Mouse (Mus musculus) erythroblast, adult 5-6 weeks (primary cell): ENCODE data around the gene Atg7. TPM values are rescaled to one million over a fixed set of nuclear protein-coding genes. Genes with fewer than 3 reads are reported as not detected.

Source experiments
- ATAC-seq: replicated peaks from 2 replicates; pipeline ENCODE4 v1.8.0; 2016; ENCODE audit warnings: moderate number of reproducible peaks, mild to moderate bottlenecking, moderate TSS enrichment, inconsistent platforms; ENCODE audit not compliant: poor library complexity, low FRiP score, severe bottlenecking
- total RNA-seq, 2 experiments: library from RNA; stranded (forward) in 1 of 2; stranded (reverse) in 1 of 2; fragments of 150-400 nt in 1 of 2; fragments of 200-764, 138-1000 nt in 1 of 2; gene quantifications; 2 replicates each; pipeline versions ENCODE4 v1.2.3 to v1.2.4; 2015 to 2017; ENCODE audit warnings: low replicate concordance in 2 of 2

The Atg7 gene
- total RNA-seq, 2 experiments from 2014 or later: 9.2 to 36.5 TPM

DNA sequence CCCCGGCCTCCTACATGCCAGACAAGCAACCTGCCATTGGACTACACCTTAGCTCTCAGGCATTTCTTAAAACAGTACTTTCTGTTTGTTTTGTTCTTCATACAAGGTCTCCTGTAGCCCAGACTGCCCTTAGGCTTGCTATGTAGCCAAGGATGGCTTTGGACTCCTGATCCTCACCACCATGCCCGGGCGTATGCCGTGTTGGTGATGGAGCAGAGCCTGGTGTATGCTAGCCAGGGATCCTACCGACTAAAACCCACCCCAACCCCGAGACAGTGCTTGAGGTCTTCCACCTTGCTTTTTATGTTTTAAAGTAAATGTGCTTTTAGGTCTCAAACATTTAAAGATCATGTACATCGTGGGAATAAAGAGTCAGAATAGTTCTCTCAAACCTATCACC is 81.5 kb downstream of the Atg7 start:
- ATAC-seq: no peak

DNA sequence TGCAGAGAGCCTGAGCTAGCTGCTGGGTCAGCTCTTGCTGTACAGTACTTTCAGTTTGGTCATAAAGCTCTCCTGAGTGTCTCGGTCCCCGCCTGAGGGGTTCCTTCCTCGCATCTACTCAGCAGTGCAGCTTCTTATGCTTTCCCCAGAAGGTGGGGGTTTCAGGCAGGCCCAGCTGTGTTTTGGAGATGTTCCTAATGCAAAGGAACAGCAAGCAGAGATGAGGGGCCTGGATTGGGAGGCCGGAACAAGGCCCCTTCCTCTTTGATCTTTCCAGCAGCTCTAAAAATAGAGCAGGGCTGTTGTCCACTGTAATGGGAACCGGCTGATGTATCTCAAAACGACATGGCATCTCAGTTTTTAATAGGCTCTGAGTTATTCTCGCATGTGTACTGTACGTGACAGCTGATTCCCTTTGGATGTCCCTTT is 82.3 kb downstream of the Atg7 start:
- no peak for ATAC-seq

DNA sequence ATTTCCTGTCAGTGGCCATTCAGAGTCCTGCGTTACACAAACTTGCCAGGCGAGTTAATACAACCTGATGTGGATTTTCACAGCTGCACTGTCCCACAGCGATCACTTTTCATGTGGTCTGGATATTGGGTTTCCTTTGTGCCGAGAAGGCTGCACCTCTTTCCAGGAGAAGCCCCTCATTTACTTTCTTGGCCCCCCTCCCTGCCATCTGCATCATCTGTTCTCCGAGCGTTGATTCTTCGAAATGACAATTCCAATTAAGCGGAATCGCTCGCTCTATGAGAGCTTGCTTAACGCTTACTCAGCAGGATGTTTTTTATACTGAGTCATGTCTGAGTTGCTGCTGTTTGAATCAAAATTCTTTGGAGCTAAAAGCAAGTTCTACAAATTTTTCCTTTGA is 83.8 kb downstream of the Atg7 start:
- no peak for ATAC-seq

DNA sequence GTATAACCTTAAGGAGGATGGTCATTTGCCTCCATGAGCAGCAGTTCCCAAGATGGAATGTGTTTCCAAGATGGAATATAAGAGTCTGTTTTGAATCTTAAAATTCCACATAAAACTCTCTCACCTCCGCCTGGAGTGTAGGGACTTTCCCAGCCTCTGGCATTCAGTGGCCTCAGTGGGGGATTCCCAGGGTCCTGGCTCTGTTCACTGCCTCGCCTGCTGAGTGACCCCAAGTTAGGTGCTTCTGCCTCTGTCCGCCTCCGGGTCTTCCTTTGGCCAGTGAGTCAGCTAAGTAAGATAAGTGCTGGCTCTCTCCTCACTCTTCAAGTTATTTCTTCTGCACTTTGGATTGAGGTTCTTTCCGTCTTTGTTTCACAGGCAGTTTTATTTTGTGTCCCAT is 90.3 kb downstream of the Atg7 start:
- no peak for ATAC-seq

DNA sequence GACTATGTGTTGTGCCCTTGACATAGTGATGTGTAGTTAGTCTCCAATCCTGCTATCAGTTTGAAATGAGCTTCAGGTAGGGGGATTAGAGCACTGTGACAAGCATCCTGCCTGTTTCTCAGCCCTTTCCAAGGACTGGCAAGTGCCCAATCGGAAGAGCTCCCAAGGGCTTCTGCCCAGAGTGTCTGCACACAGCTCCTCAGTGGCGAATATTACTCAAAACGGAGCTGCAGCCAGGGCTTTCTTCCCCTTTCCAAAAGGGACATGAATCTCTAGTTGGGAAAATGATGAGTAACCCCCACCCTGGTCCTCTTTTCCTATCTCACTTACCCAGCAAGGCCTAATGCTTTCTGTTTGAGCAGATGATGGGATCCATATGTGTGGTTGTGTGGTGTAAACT is 90.8 kb downstream of the Atg7 start:
- no peak for ATAC-seq

DNA sequence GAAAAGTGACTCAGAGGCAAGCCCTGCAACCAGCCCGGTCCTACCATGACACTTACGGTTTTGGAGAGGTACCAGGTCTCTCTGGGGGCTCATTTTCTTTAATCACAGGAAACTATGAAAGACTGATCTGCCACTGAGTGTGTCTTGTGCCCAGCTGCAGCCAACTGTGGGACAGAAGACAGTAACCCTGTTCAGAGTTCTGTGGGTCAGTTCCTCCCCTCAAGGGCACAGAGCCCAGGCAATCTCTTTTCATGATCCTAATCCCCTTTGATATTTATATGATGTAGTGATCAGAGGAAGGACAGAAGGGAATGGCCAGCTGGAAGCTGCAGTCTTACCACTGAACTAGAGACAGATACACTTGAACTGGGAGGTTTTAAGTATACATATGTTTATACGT is 92.2 kb downstream of the Atg7 start:
- no peak for ATAC-seq

DNA sequence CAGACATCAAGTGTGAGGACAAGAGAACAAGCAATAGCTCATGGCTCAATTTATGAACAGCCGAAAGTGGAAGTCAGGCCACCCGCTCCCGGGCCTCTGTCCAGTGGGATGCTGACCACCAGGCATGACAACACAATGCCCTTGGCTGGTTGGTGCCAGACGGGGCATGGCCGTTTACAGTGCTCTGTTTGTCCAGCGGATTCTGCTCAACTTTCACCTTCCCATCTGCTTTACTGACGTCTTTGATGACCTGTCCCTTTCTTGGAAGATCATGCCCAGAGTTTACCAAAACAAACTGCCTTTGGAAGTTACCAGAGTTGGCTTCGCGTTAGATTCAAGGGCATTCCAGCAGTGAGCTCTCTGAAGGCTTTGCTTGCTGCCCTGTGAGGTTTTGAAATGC is 93.5 kb downstream of the Atg7 start:
- ATAC-seq: no peak

DNA sequence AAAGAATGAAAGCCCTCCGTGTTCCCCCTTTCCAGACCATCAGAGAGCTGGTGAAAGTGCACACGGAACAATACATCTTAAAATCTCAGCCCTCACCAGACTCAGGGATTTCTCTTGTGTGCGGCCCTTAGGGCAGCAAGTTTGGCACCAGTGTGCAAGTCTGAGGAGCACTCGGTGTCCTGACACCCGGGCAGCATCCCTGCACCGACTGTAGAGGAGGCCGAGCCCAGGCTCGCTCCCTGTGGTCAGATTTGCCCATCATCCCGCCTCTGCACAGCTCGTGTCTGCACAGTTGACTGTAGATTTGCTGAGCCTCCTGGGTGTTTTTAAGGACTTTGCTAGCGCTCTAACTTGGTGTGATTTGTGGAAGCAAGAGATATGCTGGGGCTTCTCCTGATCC is 94.3 kb downstream of the Atg7 start:
- ATAC-seq: no peak

DNA sequence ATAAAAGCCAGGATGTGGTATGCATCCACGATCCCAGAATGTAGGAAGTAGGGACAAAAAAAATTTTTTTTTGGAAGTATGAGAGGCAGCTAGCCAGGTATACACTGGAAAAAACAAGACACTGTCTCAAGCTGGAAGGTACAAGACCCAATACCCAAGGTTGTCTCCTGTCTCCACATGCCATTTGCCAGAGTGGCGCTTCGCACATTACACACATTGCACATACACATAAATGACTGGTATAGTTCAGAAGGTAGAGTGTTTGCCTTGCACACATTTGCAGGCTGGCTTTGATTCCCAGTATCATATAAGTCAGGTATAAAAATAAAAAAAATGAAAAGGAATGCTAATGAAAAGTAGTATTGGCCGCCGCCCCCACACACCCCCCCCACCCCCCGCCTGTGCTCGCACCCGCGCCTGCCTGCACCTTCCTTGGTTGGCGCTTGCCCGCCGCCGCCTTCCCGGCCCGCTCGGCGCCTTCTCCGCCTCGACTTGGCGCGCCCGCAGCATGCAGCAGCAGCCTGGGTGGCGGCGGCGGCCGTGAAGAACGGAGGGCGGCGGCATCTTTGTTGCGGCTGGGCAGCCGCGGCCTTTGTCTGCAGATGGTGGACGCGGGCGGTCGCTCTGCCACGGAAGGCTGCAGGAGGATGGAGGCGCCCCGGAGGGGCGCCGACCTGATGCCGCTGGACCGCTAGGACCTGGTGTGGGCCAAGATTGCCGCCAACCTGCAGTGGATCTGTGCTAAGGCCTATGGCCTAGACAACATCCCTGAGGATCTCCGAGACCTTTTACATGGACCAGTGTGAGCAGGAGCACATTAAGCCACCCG is 95.2 kb downstream of the Atg7 start:
- no peak for ATAC-seq

DNA sequence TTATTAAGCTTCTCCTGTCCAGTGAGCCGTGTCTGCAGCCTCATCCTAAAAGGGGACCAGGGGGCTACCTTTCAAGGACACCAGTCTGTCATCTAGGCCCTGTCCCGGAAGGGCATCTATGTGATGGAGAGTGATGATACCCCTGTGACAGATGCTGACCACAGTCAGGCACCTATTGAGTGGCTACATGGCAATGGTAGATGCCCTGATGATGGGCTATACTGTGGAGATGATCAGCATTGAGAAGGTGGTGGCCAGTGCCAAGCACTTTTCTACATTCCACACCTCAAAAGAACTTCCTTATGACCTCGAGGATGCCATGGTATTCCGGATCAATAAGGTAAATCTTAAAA is 95.8 kb downstream of the Atg7 start:
- ATAC-seq: no peak

DNA sequence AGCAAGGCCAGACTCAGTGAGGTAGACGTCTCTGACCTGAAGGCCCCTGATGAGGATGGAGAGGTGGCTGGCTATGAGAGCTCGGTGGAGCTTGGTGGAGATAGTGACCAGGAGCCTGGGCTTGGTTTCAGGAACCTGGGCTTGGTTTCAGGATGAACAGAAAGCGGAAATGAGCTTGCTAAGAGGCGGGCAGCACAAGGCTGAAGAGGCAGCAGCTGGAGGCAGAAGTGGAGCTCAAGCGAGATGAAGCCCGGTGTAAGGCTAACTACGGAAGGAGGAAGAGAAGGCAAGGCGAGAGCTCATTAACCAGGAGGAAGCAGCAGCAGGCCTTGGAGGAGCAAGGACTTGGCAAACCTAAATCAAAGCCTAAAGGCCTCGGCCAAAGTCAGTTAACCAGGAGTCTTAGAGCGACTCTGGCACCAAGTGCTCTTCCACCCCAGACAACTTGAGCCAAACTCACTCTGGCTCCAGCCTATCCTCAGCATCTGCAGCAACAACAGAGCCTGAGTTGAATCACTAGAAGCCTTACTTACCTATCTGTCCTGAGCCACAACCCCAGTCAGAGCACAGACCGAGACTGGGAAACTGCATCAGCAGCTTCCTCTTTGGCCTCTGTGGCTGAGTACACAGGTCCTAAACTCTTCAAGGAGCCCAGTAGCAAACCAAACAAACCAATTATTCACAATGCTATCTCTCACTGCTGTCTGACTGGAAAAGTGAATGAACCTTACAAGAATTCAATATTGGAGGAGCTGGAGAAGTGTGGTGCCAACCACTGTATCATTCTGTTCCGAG is 99.5 kb downstream of the Atg7 start:
- ATAC-seq: no peak

DNA sequence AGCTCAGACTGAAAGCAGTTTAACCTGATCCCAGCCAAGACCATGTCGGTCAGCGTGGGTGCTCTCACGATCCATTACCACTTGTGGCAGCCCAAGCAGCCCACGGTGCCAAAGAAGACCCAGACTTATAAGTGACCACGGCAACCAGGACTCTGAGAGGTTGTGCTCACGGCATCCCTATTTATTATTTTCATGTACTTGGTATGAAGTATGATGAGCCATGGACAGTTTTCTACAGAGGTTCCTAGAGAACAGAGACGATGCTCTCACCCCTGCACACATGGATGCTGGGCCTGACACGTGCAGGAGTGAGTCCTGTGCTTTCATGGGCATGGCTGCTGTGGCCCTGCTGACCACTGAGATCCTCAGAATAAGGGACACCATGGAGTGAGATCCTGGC is 100.2 kb downstream of the Atg7 start:
- no peak for ATAC-seq

DNA sequence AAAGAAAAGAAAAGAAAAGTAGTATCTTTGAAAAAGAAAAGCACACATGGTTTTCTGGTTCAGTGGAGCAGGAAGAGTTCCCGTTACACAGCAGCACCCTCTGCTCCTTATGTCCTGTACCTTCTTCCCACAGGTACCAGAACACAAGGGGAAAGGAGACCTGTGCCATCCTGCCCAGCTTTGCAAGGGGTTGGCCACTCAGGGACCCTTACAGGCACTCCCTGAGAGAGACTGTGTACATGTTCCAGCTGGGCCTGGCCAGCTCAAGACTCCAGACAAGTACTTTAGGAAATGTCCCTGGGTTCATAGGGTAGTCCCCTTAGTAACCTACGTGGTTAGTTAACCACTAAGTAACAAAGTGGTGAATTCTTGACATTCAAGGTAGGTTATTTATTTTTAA is 100.9 kb downstream of the Atg7 start:
- ATAC-seq: no peak

DNA sequence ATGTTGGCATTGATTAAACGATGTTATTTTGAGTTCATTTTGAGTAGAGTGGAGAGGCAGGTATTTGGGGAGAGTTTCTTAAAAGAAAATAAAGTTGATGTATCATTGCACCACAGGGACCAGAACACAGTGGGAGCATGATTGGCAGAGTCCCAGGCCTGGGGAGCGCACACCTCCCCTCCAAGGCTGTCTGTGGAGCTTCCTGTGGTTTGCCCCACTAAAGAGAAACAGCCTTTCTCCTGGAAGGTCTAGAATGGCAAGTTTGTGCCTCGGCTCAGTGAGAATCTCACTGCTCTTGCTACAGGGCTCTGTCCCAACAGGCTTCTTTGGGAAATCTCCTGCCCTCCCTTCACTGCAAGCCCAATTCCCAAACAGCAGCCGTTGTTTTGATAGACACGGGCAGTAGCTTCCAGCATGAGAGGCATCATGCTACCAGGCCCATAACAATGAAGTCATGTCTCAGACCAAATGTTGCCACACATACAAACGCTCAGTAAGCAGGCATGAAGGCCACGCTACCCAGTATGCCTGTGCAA is 103.6 kb downstream of the Atg7 start:
- ATAC-seq: no peak

DNA sequence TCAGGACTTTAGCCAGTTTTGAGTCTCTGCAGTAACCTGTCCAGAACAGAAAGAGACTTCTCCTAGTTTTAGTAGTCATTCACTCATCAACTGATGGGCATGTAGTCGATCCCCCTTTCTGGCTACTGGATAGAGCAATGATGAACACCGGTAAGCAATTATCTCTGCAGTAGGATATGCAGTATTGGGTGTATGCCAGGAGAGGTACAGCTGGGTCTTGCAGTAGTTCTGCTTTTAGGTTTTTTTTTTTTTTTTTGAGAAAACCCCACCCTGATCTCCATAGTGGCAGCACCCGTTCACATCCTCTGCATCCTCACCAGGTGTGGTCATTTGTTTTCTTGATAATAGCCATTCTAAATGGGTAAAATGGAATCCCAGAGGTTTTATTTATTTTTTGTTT is 105.5 kb downstream of the Atg7 start:
- no peak for ATAC-seq

DNA sequence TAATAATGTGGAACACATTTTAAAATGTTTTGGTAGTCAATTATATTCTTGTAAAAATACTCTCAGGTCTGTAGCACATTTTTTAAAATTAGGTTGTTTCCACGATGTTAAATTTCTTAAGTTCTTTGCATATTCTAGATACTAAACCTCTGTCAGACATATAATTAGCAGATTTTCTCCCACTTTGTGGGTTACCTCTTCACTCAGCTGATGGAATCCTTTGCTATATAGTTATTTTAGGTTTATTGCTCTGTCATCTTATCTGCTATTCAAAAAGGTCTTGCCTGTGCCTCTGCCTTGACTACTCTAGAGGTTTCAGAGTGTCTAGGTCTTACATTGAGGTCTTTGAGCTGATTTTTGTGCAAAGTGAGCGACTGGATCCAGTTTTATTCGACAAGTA is 106.0 kb downstream of the Atg7 start:
- no peak for ATAC-seq

DNA sequence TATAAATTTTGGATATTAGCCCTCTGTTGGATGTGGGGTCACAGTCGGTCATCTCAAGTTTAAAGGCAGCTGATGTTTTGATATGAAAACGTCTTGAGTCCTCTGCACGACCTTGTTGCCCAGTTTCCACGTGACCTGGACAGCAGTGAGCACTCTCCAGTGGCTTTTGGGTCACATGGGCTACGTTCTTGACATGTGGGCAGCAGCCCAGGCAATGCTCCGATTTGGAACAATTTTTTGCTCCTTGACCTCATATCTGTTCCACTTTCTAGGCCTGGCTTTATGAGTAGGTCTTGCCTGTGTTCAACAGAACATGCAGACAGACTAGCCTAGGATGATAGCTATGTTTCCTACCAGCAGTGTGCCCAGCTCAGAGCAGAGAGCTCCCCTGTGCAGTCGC is 115.9 kb downstream of the Atg7 start:
- no peak for ATAC-seq

DNA sequence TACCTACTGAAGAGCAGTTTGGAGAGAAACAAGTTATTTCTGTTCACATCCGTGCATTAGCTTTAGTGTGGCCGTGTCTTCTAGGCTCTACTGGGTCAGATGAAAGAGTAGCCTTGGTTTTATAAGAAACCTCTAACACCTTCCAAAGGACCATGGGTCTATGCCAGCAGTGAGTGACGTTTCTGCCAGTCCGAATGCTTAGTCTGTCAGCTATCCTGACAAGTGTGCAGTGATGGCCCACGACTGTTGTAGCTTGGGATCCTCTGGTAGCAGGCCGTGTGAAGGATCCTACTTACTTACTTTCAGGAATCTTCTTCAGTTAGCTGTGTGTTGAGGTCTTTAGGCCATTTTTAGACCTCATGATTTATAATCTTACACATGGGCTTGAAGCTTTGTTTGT is 123.4 kb downstream of the Atg7 start:
- no peak for ATAC-seq

DNA sequence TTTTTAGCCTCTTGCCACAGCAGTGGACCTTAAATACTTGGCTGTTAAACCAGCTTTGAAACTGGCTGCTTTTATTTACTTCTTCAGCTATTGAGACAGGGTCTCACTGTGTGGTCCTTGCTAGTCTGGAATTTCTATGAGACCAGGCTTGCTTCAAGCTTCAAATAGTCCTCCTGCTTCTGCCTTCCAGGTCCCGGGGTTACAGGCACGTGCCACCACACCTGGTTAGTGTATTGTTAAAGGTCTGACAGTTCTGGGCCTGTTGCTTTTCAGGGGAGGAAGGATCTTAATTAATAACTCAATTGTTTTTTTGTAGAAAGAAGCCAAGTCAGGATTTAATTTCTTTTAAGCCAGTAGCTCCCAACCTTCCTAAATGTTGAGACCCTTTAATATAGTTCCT is 124.8 kb downstream of the Atg7 start:
- ATAC-seq: no peak

DNA sequence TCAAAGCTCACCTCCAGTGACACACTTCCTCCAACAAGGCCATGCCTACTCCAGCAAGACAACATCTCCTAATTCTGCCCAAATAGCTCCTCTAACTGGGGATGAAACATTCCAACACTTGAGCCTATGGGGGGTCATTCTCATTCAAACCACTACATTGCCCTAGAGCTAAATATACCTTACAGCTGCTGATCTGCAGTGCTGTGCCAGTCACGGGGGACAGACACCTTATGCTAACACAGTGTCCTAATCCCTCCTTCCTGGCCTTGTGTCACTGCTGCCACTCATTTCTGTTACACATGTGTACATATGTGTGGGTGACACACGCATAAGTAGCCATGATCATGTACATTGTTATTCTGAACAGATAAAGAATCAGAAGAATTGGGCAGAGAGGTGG is 127.4 kb downstream of the Atg7 start:
- ATAC-seq: no peak

DNA sequence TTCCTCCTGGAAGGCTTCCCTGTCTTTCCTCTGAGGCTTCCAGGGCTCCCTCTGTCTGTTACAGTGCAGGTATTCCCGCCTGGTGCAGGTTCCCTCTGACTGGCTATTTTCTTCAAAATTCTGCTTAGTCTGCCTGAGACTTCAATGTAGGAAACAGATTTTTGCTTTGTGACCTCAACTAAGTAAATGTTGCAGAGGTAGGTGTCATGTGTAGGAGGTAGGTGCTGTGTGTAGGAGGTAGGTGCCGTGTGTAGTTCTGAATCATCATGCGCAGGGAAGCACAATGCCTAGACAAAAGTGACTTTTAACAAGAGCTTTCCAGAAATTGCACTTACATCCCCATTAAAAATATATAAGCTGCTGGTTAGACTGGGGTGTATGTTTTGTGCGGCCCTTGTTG is 128.6 kb downstream of the Atg7 start:
- no peak for ATAC-seq
